Mouse (Mus musculus): Measurements from ENCODE around the gene Gabbr1. TPM values are rescaled to one million over a fixed set of nuclear protein-coding genes. Genes with fewer than 3 reads are reported as not detected.

The Gabbr1 gene
- polyA plus RNA-seq, 1 experiment from 2014 or later = 103 TPM

GRCm38 (mm10) chr17:37098178-37098577 is 52.4 kb downstream of the Gabbr1 start, which contains the start of gene Olfr91:
TSS of gene Olfr91 (minus strand) at chr17:37098278.
- Histone ChIP-seq H3K4me2 (ENCODE audit: low read depth, low read length) (no peak within 1 kb of the TSS), H3K9ac (replicated peaks; ENCODE audit: low read depth, low read length) (no peak within 1 kb of the TSS), H3K4me3 (ENCODE audit: low read depth, low read length) (no peak within 1 kb of the TSS), H3K9me3 (ENCODE audit: control insufficient read depth, low read length) (no peaks in the 10 kb centered on the region), H3K4me1 (ENCODE audit: control insufficient read depth, insufficient read depth, low read length) (no peaks in the 10 kb centered on the region), H3K36me3 (ENCODE audit: control insufficient read depth, insufficient read depth, low read length) (no peaks in the 10 kb centered on the region), H3K27ac (ENCODE audit: low read depth, low read length) (no peak within 1 kb of the TSS), H3K27me3 (ENCODE audit: control insufficient read depth, insufficient read depth, low read length) (no peaks in the 10 kb centered on the region)
- 95% methylated on average over 1 of the region's 1 CpGs for WGBS
- no peak for ATAC-seq (ENCODE audit: low read depth)

- no peak within 1 kb of the TSS for H3K4me2 ChIP-seq (ENCODE audit: low read depth, low read length)
- 94% methylated on average over 2 of the region's 2 CpGs for WGBS
Measured at GRCm38 (mm10) chr17:37119988-37120387, 74.2 kb downstream of the Gabbr1 start, which contains the start of gene Olfr92. TSS of gene Olfr92 (minus strand) at chr17:37120088.

More at GRCm38 (mm10) chr17:37119988-37120387, 74.2 kb downstream of the Gabbr1 start, which contains the start of gene Olfr92:
- Histone ChIP-seq H3K9me3 (ENCODE audit: control insufficient read depth, low read length) (no peaks in the 10 kb centered on the region), H3K36me3 (ENCODE audit: control insufficient read depth, insufficient read depth, low read length) (no peaks in the 10 kb centered on the region), H3K27ac (ENCODE audit: low read depth, low read length) (no peak within 1 kb of the TSS), H3K4me3 (ENCODE audit: low read depth, low read length) (no peak within 1 kb of the TSS), H3K27me3 (ENCODE audit: control insufficient read depth, insufficient read depth, low read length) (no peaks in the 10 kb centered on the region), H3K4me1 (ENCODE audit: control insufficient read depth, insufficient read depth, low read length) (no peaks in the 10 kb centered on the region), H3K9ac (replicated peaks; ENCODE audit: low read depth, low read length) (no peak within 1 kb of the TSS)
- no peak for ATAC-seq (ENCODE audit: low read depth)

Other genes with a start within 250 kb of the Gabbr1 start
- gene H2-M10.6, start 233.8 kb upstream of the Gabbr1 start, polyA plus RNA-seq (2014; fragmentation: Nextera tagmentation; extraction: Ambion mirVana) = not detected in 2 replicates
- 42.2 and 47.2 TPM in 2 replicates for gene Trim26, start 208.8 kb upstream of the Gabbr1 start, polyA plus RNA-seq (2014; fragmentation: Nextera tagmentation; extraction: Ambion mirVana)
- gene Trim15, start 178.8 kb upstream of the Gabbr1 start, polyA plus RNA-seq (2014; fragmentation: Nextera tagmentation; extraction: Ambion mirVana) = 0.25 and 0.90 TPM in 2 replicates
- gene Trim10, start 176.4 kb upstream of the Gabbr1 start, polyA plus RNA-seq (2014; fragmentation: Nextera tagmentation; extraction: Ambion mirVana) = 1.1 and 1.3 TPM in 2 replicates
- gene Trim40, start 155.8 kb upstream of the Gabbr1 start, polyA plus RNA-seq (2014; fragmentation: Nextera tagmentation; extraction: Ambion mirVana) = not detected in 2 replicates
- gene Trim31, start 147.8 kb upstream of the Gabbr1 start, polyA plus RNA-seq (2014; fragmentation: Nextera tagmentation; extraction: Ambion mirVana) = not detected in 2 replicates
- gene Rnf39, start 103.0 kb upstream of the Gabbr1 start, polyA plus RNA-seq (2014; fragmentation: Nextera tagmentation; extraction: Ambion mirVana) = 1.0 and 2.0 TPM in 2 replicates
- 174 and 195 TPM in 2 replicates for gene Ppp1r11, start 94.2 kb upstream of the Gabbr1 start, polyA plus RNA-seq (2014; fragmentation: Nextera tagmentation; extraction: Ambion mirVana)
- 61.8 and 64.9 TPM in 2 replicates for gene Znrd1, start 87.4 kb upstream of the Gabbr1 start, polyA plus RNA-seq (2014; fragmentation: Nextera tagmentation; extraction: Ambion mirVana)
- 4.6 and 4.8 TPM in 2 replicates for gene Znrd1as, start 87.4 kb upstream of the Gabbr1 start, polyA plus RNA-seq (2014; fragmentation: Nextera tagmentation; extraction: Ambion mirVana)
- 0.32 and 0.53 TPM in 2 replicates for gene 2410137M14Rik, start 64.7 kb upstream of the Gabbr1 start, polyA plus RNA-seq (2014; fragmentation: Nextera tagmentation; extraction: Ambion mirVana)
- gene H2-M5, start 56.4 kb upstream of the Gabbr1 start, polyA plus RNA-seq (2014; fragmentation: Nextera tagmentation; extraction: Ambion mirVana) = 1.3 and 2.1 TPM in 2 replicates
- gene Zfp57, start 44.8 kb upstream of the Gabbr1 start, polyA plus RNA-seq (2014; fragmentation: Nextera tagmentation; extraction: Ambion mirVana) = 289 and 326 TPM in 2 replicates
- 2.4 and 2.6 TPM in 2 replicates for gene Mog, start 22.6 kb upstream of the Gabbr1 start, polyA plus RNA-seq (2014; fragmentation: Nextera tagmentation; extraction: Ambion mirVana)
- 0.12 TPM in 1 of 2 replicates, not detected in the other for gene Olfr90, start 42.5 kb downstream of the Gabbr1 start, polyA plus RNA-seq (2014; fragmentation: Nextera tagmentation; extraction: Ambion mirVana)
- 0.13 TPM in 1 of 2 replicates, not detected in the other for gene Olfr91, start 52.3 kb downstream of the Gabbr1 start, polyA plus RNA-seq (2014; fragmentation: Nextera tagmentation; extraction: Ambion mirVana)
- gene Olfr92, start 74.1 kb downstream of the Gabbr1 start, polyA plus RNA-seq (2014; fragmentation: Nextera tagmentation; extraction: Ambion mirVana) = not detected in 2 replicates
- gene Olfr93, start 115.5 kb downstream of the Gabbr1 start, polyA plus RNA-seq (2014; fragmentation: Nextera tagmentation; extraction: Ambion mirVana) = not detected in 2 replicates
- not detected in 2 replicates for gene Ubd, start 147.9 kb downstream of the Gabbr1 start, polyA plus RNA-seq (2014; fragmentation: Nextera tagmentation; extraction: Ambion mirVana)
- gene Olfr94, start 155.0 kb downstream of the Gabbr1 start, polyA plus RNA-seq (2014; fragmentation: Nextera tagmentation; extraction: Ambion mirVana) = 0.19 TPM in 1 of 2 replicates, not detected in the other
- 0.05 TPM in 1 of 2 replicates, not detected in the other for gene Olfr95, start 167.2 kb downstream of the Gabbr1 start, polyA plus RNA-seq (2014; fragmentation: Nextera tagmentation; extraction: Ambion mirVana)
- gene Olfr96, start 174.2 kb downstream of the Gabbr1 start, polyA plus RNA-seq (2014; fragmentation: Nextera tagmentation; extraction: Ambion mirVana) = not detected in 2 replicates
- gene Olfr97, start 191.4 kb downstream of the Gabbr1 start, polyA plus RNA-seq (2014; fragmentation: Nextera tagmentation; extraction: Ambion mirVana) = not detected in 2 replicates
- not detected in 2 replicates for gene Olfr98, start 217.8 kb downstream of the Gabbr1 start, polyA plus RNA-seq (2014; fragmentation: Nextera tagmentation; extraction: Ambion mirVana)
- 0.42 and 0.91 TPM in 2 replicates for gene H2-M3, start 224.3 kb downstream of the Gabbr1 start, polyA plus RNA-seq (2014; fragmentation: Nextera tagmentation; extraction: Ambion mirVana)
- not detected in 2 replicates for gene Olfr99, start 237.5 kb downstream of the Gabbr1 start, polyA plus RNA-seq (2014; fragmentation: Nextera tagmentation; extraction: Ambion mirVana)

Measured in neural tube, embryonic 14.5 days (tissue).